22 mouse cellular contexts compared by ENCODE assay signal in genomic region chr7:109875598-109875997, GRCm38 (mm10). TPM values are rescaled to one million over a fixed set of nuclear protein-coding genes. Genes with fewer than 3 reads are reported as not detected.
DNase-seq lines count a peak whose midpoint lies in the region; ATAC-seq and TF ChIP-seq lines count a peak whose summit lies in the region.
"Had no signal": no experiment of that assay in that cellular context is flagged by ENCODE, and none has a peak within 500 bp of the region (broad histone marks: within the 10 kb centered on the region; RNA-seq: fewer than 3 reads in every experiment).

No protein-coding gene starts in this region.

- H3K36me3 ChIP-seq in forebrain, embryonic 13.5 days (ENCODE audit: poor library complexity, severe bottlenecking): no peaks in the 10 kb centered on the region
- H3K36me3 ChIP-seq in forebrain, embryonic 11.5 days (ENCODE audit: control insufficient read depth, insufficient read depth, low read length): no peaks in the 10 kb centered on the region
- no peaks in the 10 kb centered on the region for H3K36me3 ChIP-seq in midbrain, embryonic 15.5 days (replicated peaks)
- no peaks in the 10 kb centered on the region for H3K36me3 ChIP-seq in midbrain, postnatal 0 days (ENCODE audit: insufficient read depth, low read length)
- H3K36me3 ChIP-seq in midbrain, embryonic 16.5 days (ENCODE audit: control insufficient read depth, insufficient read depth, low read length): no peaks in the 10 kb centered on the region
- no peaks in the 10 kb centered on the region for H3K36me3 ChIP-seq in lung, postnatal 0 days (ENCODE audit: insufficient read depth, low read length)
- H3K36me3 ChIP-seq: embryonic facial prominence, embryonic 10.5 days; heart, embryonic 15.5 days; hindbrain, embryonic 13.5 days had no signal

- peak; percentile 21; the same call in 1 of the 2 replicates for ATAC-seq in forebrain, embryonic 13.5 days
- no peak for ATAC-seq in forebrain, embryonic 11.5 days (replicated peaks; ENCODE audit: low FRiP score)
- ATAC-seq in midbrain, embryonic 15.5 days (replicated peaks): no peak
- no peak for ATAC-seq in midbrain, postnatal 0 days (ENCODE audit: low FRiP score)
- ATAC-seq in midbrain, embryonic 16.5 days: no peak
- ATAC-seq in lung, postnatal 0 days: no peak
- ATAC-seq: hindbrain, postnatal 0 days had no signal

- peak overlapping the region; percentile 45 for H3K27ac ChIP-seq in forebrain, embryonic 13.5 days
- no peak overlapping the region for H3K27ac ChIP-seq in forebrain, embryonic 11.5 days (ENCODE audit: low read depth, low read length)
- H3K27ac ChIP-seq in midbrain, embryonic 15.5 days: 0 out of 2 replicates have a peak overlapping the region, but pooled peaks have one; percentile 7
- H3K27ac ChIP-seq in midbrain, postnatal 0 days (ENCODE audit: low read depth, low read length): no peak overlapping the region
- H3K27ac ChIP-seq in midbrain, embryonic 16.5 days (ENCODE audit: low read length): 0 out of 2 replicates have a peak overlapping the region, but pooled peaks have one; percentile 31
- H3K27ac ChIP-seq in lung, postnatal 0 days (ENCODE audit: low read length): no peak overlapping the region
- H3K27ac ChIP-seq: embryonic facial prominence, embryonic 10.5 days; heart, adult 2 months; heart, embryonic 15.5 days; hindbrain, embryonic 13.5 days; hindbrain, postnatal 0 days had no signal

- H3K27me3 ChIP-seq in forebrain, embryonic 13.5 days: no peaks in the 10 kb centered on the region
- H3K27me3 ChIP-seq in forebrain, embryonic 11.5 days (ENCODE audit: control insufficient read depth, insufficient read depth, low read length): no peaks in the 10 kb centered on the region
- no peaks in the 10 kb centered on the region for H3K27me3 ChIP-seq in midbrain, embryonic 15.5 days (replicated peaks)
- H3K27me3 ChIP-seq in midbrain, postnatal 0 days (ENCODE audit: insufficient read depth, low read length): no peaks in the 10 kb centered on the region
- H3K27me3 ChIP-seq in midbrain, embryonic 16.5 days (ENCODE audit: control insufficient read depth, insufficient read depth, low read depth, low read length): no peaks in the 10 kb centered on the region
- no peaks in the 10 kb centered on the region for H3K27me3 ChIP-seq in lung, postnatal 0 days (replicated peaks; ENCODE audit: insufficient read depth, low read length)
- H3K27me3 ChIP-seq: CH12.LX; heart, embryonic 15.5 days; hindbrain, embryonic 13.5 days had no signal

- no peak overlapping the region for H3K9ac ChIP-seq in forebrain, embryonic 13.5 days
- H3K9ac ChIP-seq in forebrain, embryonic 11.5 days (ENCODE audit: low read length): no peak overlapping the region
- H3K9ac ChIP-seq in midbrain, embryonic 15.5 days: no peak overlapping the region
- no peak overlapping the region for H3K9ac ChIP-seq in midbrain, postnatal 0 days (replicated peaks; ENCODE audit: low read length, poor library complexity, severe bottlenecking)
- H3K9ac ChIP-seq in midbrain, embryonic 16.5 days (ENCODE audit: low read depth, low read length): no peak overlapping the region
- H3K9ac ChIP-seq in lung, postnatal 0 days (replicated peaks; ENCODE audit: low read depth): no peak overlapping the region
- H3K9ac ChIP-seq: heart, embryonic 15.5 days; hindbrain, embryonic 13.5 days had no signal

- no peak for TF ChIP-seq EP300 in lung, postnatal 0 days (IDR thresholded peaks at IDR 0.05)

- WGBS in forebrain, embryonic 13.5 days: 62% methylated on average over 3 of the region's 3 CpGs
- WGBS in forebrain, embryonic 11.5 days: 75% methylated on average over 3 of the region's 3 CpGs
- 58% methylated on average over 3 of the region's 3 CpGs for WGBS in midbrain, embryonic 15.5 days
- 49% methylated on average over 3 of the region's 3 CpGs for WGBS in midbrain, postnatal 0 days
- WGBS in midbrain, embryonic 16.5 days: 69% methylated on average over 3 of the region's 3 CpGs
- WGBS in lung, postnatal 0 days: 57% methylated on average over 3 of the region's 3 CpGs

- no peak for DNase-seq in forebrain, embryonic 11.5 days (ENCODE audit: low spot score)
- no peak for DNase-seq in midbrain, postnatal 0 days (ENCODE audit: low spot score)
- peak; percentile 52 for DNase-seq in R1 (ENCODE audit: low read depth, low spot score)
- no peak for DNase-seq in lung, postnatal 0 days (ENCODE audit: low spot score)
- DNase-seq in ovary, postnatal 36 days (ENCODE audit: low spot score): no peak
- DNase-seq: adrenal gland, postnatal 14 days; cerebellum, adult 11-12 months; cerebellum, adult 9-10 months; gastrocnemius, postnatal 14 days; heart, adult 2 months; heart, postnatal 14 days; kidney, adult 11 months had no signal

- no peak for TF ChIP-seq CTCF in midbrain, postnatal 0 days (IDR thresholded peaks at IDR 0.05)
- no peak for TF ChIP-seq CTCF in lung, postnatal 0 days (IDR thresholded peaks at IDR 0.05)

- no peaks in the 10 kb centered on the region for H3K9me3 ChIP-seq in forebrain, embryonic 13.5 days (replicated peaks)
- no peaks in the 10 kb centered on the region for H3K9me3 ChIP-seq in forebrain, embryonic 11.5 days (ENCODE audit: control insufficient read depth, low read length)
- no peaks in the 10 kb centered on the region for H3K9me3 ChIP-seq in midbrain, embryonic 15.5 days
- no peaks in the 10 kb centered on the region for H3K9me3 ChIP-seq in midbrain, postnatal 0 days (ENCODE audit: low read length)
- H3K9me3 ChIP-seq in midbrain, embryonic 16.5 days (replicated peaks; ENCODE audit: control insufficient read depth, low read length, poor library complexity, severe bottlenecking): no peaks in the 10 kb centered on the region
- no peaks in the 10 kb centered on the region for H3K9me3 ChIP-seq in lung, postnatal 0 days (ENCODE audit: low read length)
- H3K9me3 ChIP-seq: embryonic facial prominence, embryonic 10.5 days; heart, embryonic 15.5 days; hindbrain, embryonic 13.5 days had no signal

- no peak overlapping the region for H3K4me3 ChIP-seq in forebrain, embryonic 13.5 days
- H3K4me3 ChIP-seq in forebrain, embryonic 11.5 days (ENCODE audit: low read depth, low read length): no peak overlapping the region
- no peak overlapping the region for H3K4me3 ChIP-seq in midbrain, embryonic 15.5 days
- no peak overlapping the region for H3K4me3 ChIP-seq in midbrain, postnatal 0 days (ENCODE audit: low read depth, low read length)
- no peak overlapping the region for H3K4me3 ChIP-seq in midbrain, embryonic 16.5 days (ENCODE audit: low read depth, low read length)
- H3K4me3 ChIP-seq in lung, postnatal 0 days (ENCODE audit: low read depth, low read length): no peak overlapping the region
- H3K4me3 ChIP-seq: embryonic facial prominence, embryonic 10.5 days; heart, adult 2 months; heart, embryonic 15.5 days; hindbrain, embryonic 13.5 days had no signal

- H3K4me1 ChIP-seq in forebrain, embryonic 13.5 days: 0 out of 2 replicates have a peak, but pooled peaks cover 5% of the 10 kb centered on the region
- H3K4me1 ChIP-seq in forebrain, embryonic 11.5 days (replicated peaks; ENCODE audit: control insufficient read depth, insufficient read depth, low read length): no peaks in the 10 kb centered on the region
- H3K4me1 ChIP-seq in midbrain, embryonic 15.5 days: no peaks in the 10 kb centered on the region; the same call in 1 of the 2 replicates
- no peaks in the 10 kb centered on the region for H3K4me1 ChIP-seq in midbrain, postnatal 0 days (ENCODE audit: insufficient read depth, low read length)
- H3K4me1 ChIP-seq in midbrain, embryonic 16.5 days (ENCODE audit: control insufficient read depth, insufficient read depth, low read length): no peaks in the 10 kb centered on the region
- no peaks in the 10 kb centered on the region; the same call in 1 of the 2 replicates for H3K4me1 ChIP-seq in lung, postnatal 0 days (ENCODE audit: insufficient read depth, low read depth, low read length)
- H3K4me1 ChIP-seq: embryonic facial prominence, embryonic 10.5 days had no signal

- no peak overlapping the region for H3K4me2 ChIP-seq in forebrain, embryonic 13.5 days
- no peak overlapping the region for H3K4me2 ChIP-seq in forebrain, embryonic 11.5 days (ENCODE audit: low read depth, low read length, severe bottlenecking)
- no peak overlapping the region for H3K4me2 ChIP-seq in midbrain, embryonic 15.5 days
- no peak overlapping the region for H3K4me2 ChIP-seq in midbrain, postnatal 0 days (ENCODE audit: low read depth, low read length, poor library complexity, severe bottlenecking)
- no peak overlapping the region for H3K4me2 ChIP-seq in midbrain, embryonic 16.5 days (ENCODE audit: low read length)
- no peak overlapping the region for H3K4me2 ChIP-seq in lung, postnatal 0 days (replicated peaks; ENCODE audit: low read depth, low read length)
- H3K4me2 ChIP-seq: heart, embryonic 11.5 days; heart, embryonic 15.5 days; hindbrain, embryonic 13.5 days had no signal

RNA-seq across cellular contexts. Expression of gene Scube2, which starts 10.1 kb away (rescaled TPM):
- 0.77 and 0.79 TPM in 2 replicates for polyA plus RNA-seq in forebrain, embryonic 13.5 days (2015; fragmentation: Nextera tagmentation; extraction: Ambion mirVana)
- polyA plus RNA-seq in forebrain, embryonic 11.5 days (2014; fragmentation: Nextera tagmentation; extraction: Ambion mirVana): 2.3 and 2.5 TPM in 2 replicates
- polyA plus RNA-seq in midbrain, embryonic 15.5 days (2015; fragmentation: Nextera tagmentation; extraction: Ambion mirVana): 1.7 and 2.2 TPM in 2 replicates
- total RNA-seq in midbrain, postnatal 0 days (2014; rRNA removed): 3.0 and 4.3 TPM in 2 replicates
- 1.3 and 2.2 TPM in 2 replicates for polyA plus RNA-seq in midbrain, postnatal 0 days (2015; fragmentation: Nextera tagmentation; extraction: Ambion mirVana)
- 1.2 and 2.9 TPM in 2 replicates for polyA plus RNA-seq in midbrain, embryonic 16.5 days (2015; fragmentation: Nextera tagmentation; extraction: Ambion mirVana)
- polyA plus RNA-seq in lung, postnatal 0 days (2015; fragmentation: Nextera tagmentation; extraction: Ambion mirVana): 14.9 TPM in 2 replicates
- total RNA-seq: CH12.LX; hematopoietic stem cell, adult 5-6 weeks had no signal

Comparison
In these comparisons a context has a peak if more than half of its experiments do, and no peak if none do; other contexts are left out.
1. H3K27ac ChIP-seq: peak in forebrain, embryonic 13.5 days (single experiment), midbrain, embryonic 15.5 days (single experiment) and midbrain, embryonic 16.5 days (single experiment); none in forebrain, embryonic 11.5 days (single experiment), midbrain, postnatal 0 days (single experiment) and lung, postnatal 0 days (single experiment).